Mouse (Mus musculus): Measurements from ENCODE around the gene Grm5.

GRCm38 (mm10) chr7:88091115-88091514 lies 507.1 kb downstream of the Grm5 start:
- TF ChIP-seq CTCF (IDR thresholded peaks at IDR 0.05; ENCODE audit: borderline replicate concordance, control insufficient read depth, extremely low read depth, insufficient read depth, low read length, poor library complexity) (no peak), POLR2A (IDR thresholded peaks at IDR 0.05; ENCODE audit: control insufficient read depth, extremely low read depth, insufficient read depth, low read length, poor library complexity) (no peak)

Measured in thymus, adult 2 months (tissue).